Mouse (Mus musculus) sigmoid colon, adult 10 weeks (tissue): ENCODE measurements around the gene Sp4. TPM values are rescaled to one million over a fixed set of nuclear protein-coding genes. Genes with fewer than 3 reads are reported as not detected.

Experiments
- polyA plus RNA-seq: library from polyadenylated mRNA; stranded (reverse); fragments of 350-450 nt; fragmentation: Illumina TruSeq; extraction: RNeasy Lipid Tissue Mini Kit (QIAGEN cat#74804); gene quantifications from one replicate; pipeline ENCODE4 v1.2.3, GENCODE M21; 2014; ENCODE audit warnings: low read depth, low replicate concordance

Sp4 gene
- 18.3 TPM for polyA plus RNA-seq

GRCm38 (mm10) chr12:118301072-118301865 is at the start of gene Sp4:
Sp4 (minus strand) TSS chr12:118301440.

GRCm38 (mm10) chr12:118198386-118199093 is 102.7 kb downstream of the Sp4 start, which contains the start of gene Dnah11:
Dnah11 (minus strand) TSS chr12:118199043.

Other genes starting within 250 kb of the Sp4 start
- 0.13 TPM for gene Dnah11, start 102.4 kb downstream of the Sp4 start, polyA plus RNA-seq